Mouse (Mus musculus) Patski (cell line): ENCODE results near the gene Cntnap1. TPM values are rescaled to one million over a fixed set of nuclear protein-coding genes. Genes with fewer than 3 reads are reported as not detected.

ENCODE experiments used
- ATAC-seq: fragments of 100-300 bp; one replicate; pipeline ENCODE4 v1.8.0; 2021
- CTCF ChIA-PET: fragments of 350-600 bp; sonication (Branson Sonifier 250); formaldehyde crosslinking; loops from one replicate; lab custom pipeline; 2022; ENCODE audit warnings: inconsistent platforms; lab: Charles Lee
- POLR2A ChIA-PET: fragments of 350-600 bp; sonication (Branson Sonifier 250); formaldehyde crosslinking; loops from one replicate; lab custom pipeline; 2022; ENCODE audit warnings: antibody characterized with exemption, inconsistent platforms; lab: Charles Lee
- DNase-seq: peaks from one replicate; pipeline ENCODE4 v3.0.0-alpha.2; 2011; ENCODE audit warnings: low read depth, low spot score
- H3K27me3 ChIP-seq: fragments of 371-371 bp; one replicate; pipeline ENCODE4 v1.5.1; 2021
- CTCF ChIP-seq: fragments of 100-300 bp; IDR thresholded peaks from one replicate; pipeline ENCODE4 v1.5.1; 2021
- in situ Hi-C: fragments of 300-500 bp; cut with MboI; formaldehyde crosslinking; loops from 3 replicates; pipeline ENCODE4 v1.11.1; 2018; ENCODE audit warnings: low pct_unique_long_range_greater_than_20kb, mixed read lengths
- polyA plus RNA-seq: library from polyadenylated mRNA; unstranded; gene quantifications from one replicate; pipeline ENCODE4 v1.2.3, GENCODE M21; 2021

Gene Cntnap1
- polyA plus RNA-seq, 1 experiment from 2014 or later, result 10.8 TPM

- DNase-seq, result no peak
- no peak for ATAC-seq
- TF ChIP-seq CTCF, result no peak
- in situ Hi-C loops, result no loop called here
- H3K27me3 ChIP-seq, result no peaks in the 10 kb centered on the region
- ChIA-PET POLR2A (no interaction called here), CTCF (interaction anchor here (1.3 to 1.4 kb wide), 2 partner anchors 11 to 68 kb away, joined by 3 read pairs; partner anchors contain the start of gene Becn1)
These were observed 63.8 kb downstream of the Cntnap1 start for GRCm38 (mm10) chr11:101234124-101234523.

- CTCF ChIA-PET, result interaction anchor here (1.0 kb wide), 1 partner anchor 19 kb away, joined by 3 read pairs; no protein-coding TSS in a partner anchor
- DNase-seq (no peak), ATAC-seq (no peak)
- TF ChIP-seq CTCF, result peak; percentile 14
- POLR2A ChIA-PET, result no interaction called here
- no peaks in the 10 kb centered on the region for H3K27me3 ChIP-seq
- in situ Hi-C loops, result no loop called here
These were observed 65.1 kb downstream of the Cntnap1 start for GRCm38 (mm10) chr11:101235429-101235828.

DNA sequence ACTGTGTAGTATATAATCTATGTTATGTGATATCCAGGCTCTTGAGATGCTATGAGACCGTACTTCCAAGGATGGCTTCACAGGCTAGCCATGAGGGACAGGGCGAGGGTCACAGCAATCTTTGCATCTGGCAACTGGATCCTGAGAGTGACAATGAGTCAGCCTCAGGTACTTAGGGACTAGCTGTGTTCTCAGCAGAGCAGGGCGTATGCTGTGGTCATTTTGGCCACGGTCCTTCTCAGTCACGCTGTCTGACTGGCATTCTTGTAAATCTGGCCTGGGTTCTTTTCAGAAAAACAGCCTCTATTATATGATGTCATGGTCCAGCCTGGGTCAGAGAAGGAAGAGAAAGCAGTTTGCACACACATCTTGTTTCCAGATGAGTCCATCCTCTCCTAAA lies 66.5 kb downstream of the Cntnap1 start:
- ChIA-PET POLR2A (interaction anchor here (0.7 kb wide), 1 partner anchor 253 kb away, joined by 3 read pairs; no protein-coding TSS in a partner anchor), CTCF (interaction anchor here (0.8 to 1.9 kb wide), 4 partner anchors 9 to 65 kb away, joined by 3 to 5 read pairs (median 4); partner anchors contain the start of genes Becn1 and Ramp2)
- TF ChIP-seq CTCF, result no peak
- no peak for ATAC-seq
- no peaks in the 10 kb centered on the region for H3K27me3 ChIP-seq
- DNase-seq, result no peak
- in situ Hi-C loops, result no loop called here

- DNase-seq (no peak), ATAC-seq (no peak)
- in situ Hi-C loops, result no loop called here
- no peaks in the 10 kb centered on the region for H3K27me3 ChIP-seq
- no peak for TF ChIP-seq CTCF
- ChIA-PET POLR2A (no interaction called here), CTCF (interaction anchor here (1.3 to 1.9 kb wide), 2 partner anchors 19 to 64 kb away, joined by 4 to 5 read pairs; partner anchors contain the start of gene Becn1)
These were observed 67.8 kb downstream of the Cntnap1 start for GRCm38 (mm10) chr11:101238071-101238647.

Other genes with a start within 250 kb of the Cntnap1 start
- gene Stat3, start 231.0 kb upstream of the Cntnap1 start, polyA plus RNA-seq, result 152 TPM
- 211 TPM for gene Cavin1, start 199.6 kb upstream of the Cntnap1 start, polyA plus RNA-seq
- 141 TPM for gene Atp6v0a1, start 161.1 kb upstream of the Cntnap1 start, polyA plus RNA-seq
- gene Naglu, start 100.5 kb upstream of the Cntnap1 start, polyA plus RNA-seq, result 46.4 TPM
- gene Hsd17b1, start 92.1 kb upstream of the Cntnap1 start, polyA plus RNA-seq, result 0.83 TPM
- 45.7 TPM for gene Coasy, start 88.0 kb upstream of the Cntnap1 start, polyA plus RNA-seq
- 44.5 TPM for gene Mlx, start 83.2 kb upstream of the Cntnap1 start, polyA plus RNA-seq
- 20.6 TPM for gene Psmc3ip, start 75.1 kb upstream of the Cntnap1 start, polyA plus RNA-seq
- gene Retreg3, start 50.6 kb upstream of the Cntnap1 start, polyA plus RNA-seq, result 72.2 TPM
- 70.2 TPM for gene Tubg1, start 50.6 kb upstream of the Cntnap1 start, polyA plus RNA-seq
- 3.5 TPM for gene Tubg2, start 14.6 kb upstream of the Cntnap1 start, polyA plus RNA-seq
- 33.3 TPM for gene Plekhh3, start 828 bp downstream of the Cntnap1 start, polyA plus RNA-seq
- 0.95 TPM for gene Ccr10, start 4.9 kb downstream of the Cntnap1 start, polyA plus RNA-seq
- gene Ezh1, start 55.9 kb downstream of the Cntnap1 start, polyA plus RNA-seq, result 52.0 TPM
- gene Ramp2, start 75.5 kb downstream of the Cntnap1 start, polyA plus RNA-seq, result 27.3 TPM
- gene Vps25, start 83.2 kb downstream of the Cntnap1 start, polyA plus RNA-seq, result 104 TPM
- gene Wnk4, start 90.0 kb downstream of the Cntnap1 start, polyA plus RNA-seq, result 53.9 TPM
- 1.0 TPM for gene Cntd1, start 108.5 kb downstream of the Cntnap1 start, polyA plus RNA-seq
- 118 TPM for gene Coa3, start 108.6 kb downstream of the Cntnap1 start, polyA plus RNA-seq
- gene Becn1, start 131.8 kb downstream of the Cntnap1 start, polyA plus RNA-seq, result 203 TPM
- gene Psme3, start 145.7 kb downstream of the Cntnap1 start, polyA plus RNA-seq, result 101 TPM
- gene Aoc2, start 154.5 kb downstream of the Cntnap1 start, polyA plus RNA-seq, result 2.3 TPM
- gene Aoc3, start 160.1 kb downstream of the Cntnap1 start, polyA plus RNA-seq, result 0.04 TPM
- gene G6pc, start 197.0 kb downstream of the Cntnap1 start, polyA plus RNA-seq, result not detected
- 47.2 TPM for gene Aarsd1, start 247.1 kb downstream of the Cntnap1 start, polyA plus RNA-seq